Mouse (Mus musculus) R1 (cell line): ENCODE measurements around the gene 4930407I10Rik.

Experiments used
- DNase-seq: peaks from one replicate; pipeline ENCODE4 v3.0.0-alpha.2; 2018; ENCODE audit warnings: low read depth, low spot score

4930407I10Rik gene

GRCm38 (mm10) chr15:82052544-82052943 is 6.4 kb upstream of the 4930407I10Rik start:
- DNase-seq: no peak

- no peak for DNase-seq
Observed at GRCm38 (mm10) chr15:82063909-82064308, 5.0 kb downstream of the 4930407I10Rik start.

- DNase-seq: peak; percentile 92
Observed at GRCm38 (mm10) chr15:82065511-82065910, 6.6 kb downstream of the 4930407I10Rik start.

GRCm38 (mm10) chr15:82069898-82070297 is 10.9 kb downstream of the 4930407I10Rik start, which contains the start of gene Mei1:
Gene Mei1, plus strand, starts transcription at chr15:82069996.
- DNase-seq: peak; percentile 49

- DNase-seq: peak; percentile 39
Observed at GRCm38 (mm10) chr15:82071816-82072469, 13.0 kb downstream of the 4930407I10Rik start.

- DNase-seq: no peak
Observed at GRCm38 (mm10) chr15:82073490-82073889, 14.5 kb downstream of the 4930407I10Rik start.

- peak; percentile 78 for DNase-seq
Observed at GRCm38 (mm10) chr15:82079883-82080282, 20.9 kb downstream of the 4930407I10Rik start.

- no peak for DNase-seq
Observed at GRCm38 (mm10) chr15:82081161-82081560, 22.2 kb downstream of the 4930407I10Rik start.

- no peak for DNase-seq
Observed at GRCm38 (mm10) chr15:82085606-82086005, 26.7 kb downstream of the 4930407I10Rik start.

GRCm38 (mm10) chr15:82086131-82086530 is 27.2 kb downstream of the 4930407I10Rik start:
- no peak for DNase-seq

- peak; percentile 62 for DNase-seq
Observed at GRCm38 (mm10) chr15:82087266-82087665, 28.3 kb downstream of the 4930407I10Rik start.

GRCm38 (mm10) chr15:82091061-82091460 is 32.1 kb downstream of the 4930407I10Rik start:
- DNase-seq: no peak

- peak; percentile 56 for DNase-seq
Observed at GRCm38 (mm10) chr15:82106953-82107555, 48.1 kb downstream of the 4930407I10Rik start.
